Mouse (Mus musculus) thymus, adult 2 months (tissue): ENCODE measurements at regions not wholly inside any gene's neighbourhood (a gene's known extent, or its start where the extent isn't known, plus 50 kb on each side); places are given as distances from the start of the nearest gene placed in this dataset.

Experiments used
- CTCF ChIP-seq: fragments of 200-500 bp; IDR thresholded peaks from 2 replicates; pipeline ENCODE4 v1.5.1; 2012; ENCODE audit warnings: mild to moderate bottlenecking, control low read depth, low read length, moderate library complexity, borderline replicate concordance; ENCODE audit not compliant: control insufficient read depth, poor library complexity, insufficient read depth; ENCODE audit errors: extremely low read depth
- POLR2A ChIP-seq: fragments of 200-500 bp; IDR thresholded peaks from 2 replicates; pipeline ENCODE4 v1.6.1; 2012; ENCODE audit warnings: mild to moderate bottlenecking, low read length, control low read depth, moderate library complexity; ENCODE audit not compliant: control insufficient read depth, poor library complexity, insufficient read depth; ENCODE audit errors: extremely low read depth

DNA sequence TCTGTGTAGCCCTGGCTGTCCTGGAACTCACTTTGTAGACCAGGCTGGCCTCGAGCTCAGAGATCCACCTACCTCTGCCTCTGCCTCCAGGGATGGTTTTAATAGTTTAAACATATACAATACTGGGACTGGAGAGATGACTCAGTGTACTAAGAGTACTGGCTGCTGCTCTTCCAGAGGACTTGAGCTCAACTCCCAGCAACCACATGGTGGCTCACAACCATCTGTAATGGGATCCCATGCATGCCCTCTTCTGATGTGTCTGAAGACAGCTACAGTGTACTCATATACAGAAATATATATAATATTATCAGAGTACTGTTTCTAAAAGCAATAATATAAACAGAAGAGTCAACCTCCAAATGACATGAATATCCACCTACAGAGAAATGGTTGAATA is 240.7 kb upstream of the Tsc22d2 start:
- TF ChIP-seq CTCF (no peak), POLR2A (no peak)
